Mouse (Mus musculus): ENCODE measurements at regions not wholly inside any gene's neighbourhood (a gene's known extent, or its start where the extent isn't known, plus 50 kb on each side); places are given as distances from the start of the nearest gene placed in this dataset.

DNA sequence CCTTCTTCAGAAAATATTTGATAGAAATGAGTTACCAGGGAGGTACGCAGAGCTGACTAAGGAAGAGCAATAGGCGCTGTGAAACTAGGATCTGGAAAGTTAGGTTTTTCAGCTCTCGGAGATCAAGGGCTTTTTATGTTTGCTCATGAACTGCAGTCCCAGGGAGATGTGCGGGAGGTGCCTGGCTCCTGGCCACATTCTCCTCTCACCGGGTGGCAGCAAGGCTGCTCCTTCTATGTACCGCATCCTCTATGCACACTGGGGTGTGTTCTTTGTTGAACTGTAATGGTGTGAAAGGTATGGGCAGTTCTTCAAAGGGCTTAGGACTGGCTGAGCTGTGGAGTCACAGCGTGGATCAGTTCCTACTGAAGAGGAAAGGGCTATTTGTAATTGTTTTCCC lies 221.3 kb downstream of the Hhipl2 start:
- H3K27ac ChIP-seq (replicated peaks; ENCODE audit: low read depth, low read length) = no peak overlapping the region
- no peak overlapping the region for H3K4me2 ChIP-seq (ENCODE audit: low read depth, low read length)
- no peak overlapping the region for H3K4me3 ChIP-seq (ENCODE audit: low read depth, low read length)
- H3K9ac ChIP-seq (ENCODE audit: low read depth, low read length) = no peak overlapping the region
- no peaks in the 10 kb centered on the region for H3K27me3 ChIP-seq (replicated peaks; ENCODE audit: control insufficient read depth, insufficient read depth, low read length)
- H3K9me3 ChIP-seq (ENCODE audit: control insufficient read depth, low read length) = no peaks in the 10 kb centered on the region
- ATAC-seq (ENCODE audit: low read depth) (no peak), DNase-seq (ENCODE audit: low spot score) (peak; percentile 51)
- whole genome bisulfite sequencing = 31% methylated on average over 7 of the region's 7 CpGs
- H3K4me1 ChIP-seq (ENCODE audit: control insufficient read depth, insufficient read depth, low read length) = no peaks in the 10 kb centered on the region
- no peaks in the 10 kb centered on the region for H3K36me3 ChIP-seq (ENCODE audit: control insufficient read depth, insufficient read depth, low read length)

DNA sequence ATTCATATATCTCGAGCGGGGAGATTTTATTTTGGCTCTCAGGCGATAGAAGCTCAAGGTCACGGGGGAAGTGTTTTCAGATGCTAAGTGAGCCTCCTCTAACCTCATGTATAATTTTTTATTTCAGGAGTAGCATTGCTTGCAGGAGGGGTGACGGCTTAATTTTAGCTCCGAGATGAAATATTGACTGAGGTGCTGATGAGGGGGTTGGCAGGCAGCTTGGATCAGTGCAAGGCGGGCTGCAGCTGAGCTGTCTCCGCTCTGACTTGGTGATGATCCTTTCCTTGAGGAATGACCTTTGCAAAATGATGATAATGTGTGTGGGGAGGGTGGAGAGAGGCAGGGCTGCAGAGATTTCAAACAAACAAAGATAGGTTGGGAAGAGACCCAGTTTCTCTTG lies 222.6 kb downstream of the Hhipl2 start:
- H3K27ac ChIP-seq (replicated peaks; ENCODE audit: low read depth, low read length) = no peak overlapping the region
- no peak overlapping the region for H3K4me2 ChIP-seq (ENCODE audit: low read depth, low read length)
- ATAC-seq (ENCODE audit: low read depth) (no peak), DNase-seq (ENCODE audit: low spot score) (peak; percentile 6)
- no peak overlapping the region for H3K9ac ChIP-seq (ENCODE audit: low read depth, low read length)
- no peak overlapping the region for H3K4me3 ChIP-seq (ENCODE audit: low read depth, low read length)
- H3K4me1 ChIP-seq (ENCODE audit: control insufficient read depth, insufficient read depth, low read length) = no peaks in the 10 kb centered on the region
- H3K9me3 ChIP-seq (ENCODE audit: control insufficient read depth, low read length) = no peaks in the 10 kb centered on the region
- 67% methylated on average over 8 of the region's 8 CpGs for WGBS
- no peaks in the 10 kb centered on the region for H3K27me3 ChIP-seq (replicated peaks; ENCODE audit: control insufficient read depth, insufficient read depth, low read length)
- H3K36me3 ChIP-seq (ENCODE audit: control insufficient read depth, insufficient read depth, low read length) = no peaks in the 10 kb centered on the region

DNA sequence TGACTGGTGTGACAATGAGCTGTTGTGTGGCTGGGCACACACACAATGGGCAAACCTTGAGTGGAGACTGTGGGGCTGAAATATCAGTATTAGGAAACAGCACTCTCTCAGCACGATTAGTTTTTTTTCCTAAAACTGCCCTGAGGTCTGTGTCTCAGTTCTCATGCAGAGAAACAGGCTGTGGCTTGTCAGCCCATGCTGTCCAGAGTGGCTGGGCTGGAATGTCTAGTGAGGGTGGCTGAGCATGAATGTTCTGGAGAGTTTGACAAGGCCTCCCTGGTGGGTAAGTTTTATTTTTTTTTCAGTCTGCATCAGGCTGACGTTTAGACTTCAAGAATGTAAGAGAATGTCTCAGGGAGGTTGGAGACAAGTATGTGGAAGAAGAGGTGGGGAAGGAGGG lies 226.0 kb downstream of the Hhipl2 start:
- 37% methylated on average over 2 of the region's 2 CpGs for whole genome bisulfite sequencing
- peak; percentile 49 for DNase-seq (ENCODE audit: low spot score)
- ATAC-seq (ENCODE audit: low read depth) = no peak

DNA sequence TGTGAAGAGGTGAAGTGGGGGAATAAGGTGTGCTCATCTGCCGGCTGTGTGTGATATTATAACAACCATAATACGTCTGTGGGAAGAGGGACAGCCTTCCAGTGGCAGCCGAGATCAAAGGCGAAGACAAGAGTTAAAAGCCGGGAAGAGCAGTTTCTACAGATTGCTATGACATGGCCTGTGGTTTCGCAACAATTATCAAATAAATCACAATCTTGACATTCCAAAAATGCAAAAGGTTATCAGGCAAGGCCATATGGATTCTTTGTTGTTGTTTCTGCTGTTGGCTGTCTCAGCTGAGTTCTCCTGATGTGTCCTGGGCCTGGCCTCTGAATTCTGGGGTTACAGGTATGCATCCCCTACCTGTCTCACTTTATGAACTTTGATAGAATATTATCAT lies 235.9 kb downstream of the Hhipl2 start:
- 67% methylated on average over 6 of the region's 6 CpGs for WGBS
- Histone ChIP-seq H3K27ac (replicated peaks; ENCODE audit: low read depth, low read length) (no peak overlapping the region), H3K4me1 (ENCODE audit: control insufficient read depth, insufficient read depth, low read length) (no peaks in the 10 kb centered on the region), H3K9me3 (ENCODE audit: control insufficient read depth, low read length) (no peaks in the 10 kb centered on the region), H3K4me3 (ENCODE audit: low read depth, low read length) (no peak overlapping the region), H3K36me3 (ENCODE audit: control insufficient read depth, insufficient read depth, low read length) (no peaks in the 10 kb centered on the region), H3K4me2 (ENCODE audit: low read depth, low read length) (no peak overlapping the region), H3K9ac (ENCODE audit: low read depth, low read length) (no peak overlapping the region), H3K27me3 (replicated peaks; ENCODE audit: control insufficient read depth, insufficient read depth, low read length) (no peaks in the 10 kb centered on the region)
- ATAC-seq (ENCODE audit: low read depth) (no peak), DNase-seq (ENCODE audit: low spot score) (no peak)

More for the DNA sequence above, 226.0 kb downstream of the Hhipl2 start:
- Histone ChIP-seq H3K27me3 (replicated peaks; ENCODE audit: control insufficient read depth, insufficient read depth, low read length) (no peaks in the 10 kb centered on the region), H3K9me3 (ENCODE audit: control insufficient read depth, low read length) (no peaks in the 10 kb centered on the region), H3K4me3 (ENCODE audit: low read depth, low read length) (no peak overlapping the region), H3K9ac (ENCODE audit: low read depth, low read length) (no peak overlapping the region), H3K36me3 (ENCODE audit: control insufficient read depth, insufficient read depth, low read length) (no peaks in the 10 kb centered on the region), H3K4me1 (ENCODE audit: control insufficient read depth, insufficient read depth, low read length) (no peaks in the 10 kb centered on the region), H3K27ac (replicated peaks; ENCODE audit: low read depth, low read length) (no peak overlapping the region), H3K4me2 (ENCODE audit: low read depth, low read length) (no peak overlapping the region)

DNA sequence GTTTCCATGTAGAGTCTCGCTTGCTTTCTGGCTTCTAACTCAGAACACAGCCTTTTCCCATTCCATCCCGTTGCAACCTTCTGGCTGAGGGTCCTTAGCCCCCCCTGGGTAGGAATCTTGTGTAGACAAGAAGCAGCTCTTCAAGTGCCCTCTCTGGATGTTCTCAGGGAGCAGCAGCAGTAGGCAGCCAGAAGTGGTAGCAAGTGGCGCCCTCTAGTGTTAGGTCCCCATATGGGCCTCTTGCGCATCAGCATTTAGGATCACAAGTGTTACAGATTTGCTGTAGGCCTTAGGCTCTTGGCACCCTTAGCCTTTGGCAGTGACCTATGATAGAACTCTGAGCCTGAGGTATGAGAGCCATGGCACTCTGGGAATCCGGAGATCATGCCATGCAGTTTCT lies 239.0 kb downstream of the Hhipl2 start:
- H3K4me1 ChIP-seq (ENCODE audit: control insufficient read depth, insufficient read depth, low read length) = no peaks in the 10 kb centered on the region
- H3K27ac ChIP-seq (replicated peaks; ENCODE audit: low read depth, low read length) = no peak overlapping the region
- no peaks in the 10 kb centered on the region for H3K36me3 ChIP-seq (ENCODE audit: control insufficient read depth, insufficient read depth, low read length)
- H3K4me2 ChIP-seq (ENCODE audit: low read depth, low read length) = no peak overlapping the region
- no peak overlapping the region for H3K4me3 ChIP-seq (ENCODE audit: low read depth, low read length)
- WGBS = 50% methylated on average over 5 of the region's 5 CpGs
- ATAC-seq (ENCODE audit: low read depth) = no peak
- DNase-seq (ENCODE audit: low spot score) = peak; percentile 35
- H3K9me3 ChIP-seq (ENCODE audit: control insufficient read depth, low read length) = no peaks in the 10 kb centered on the region
- H3K27me3 ChIP-seq (replicated peaks; ENCODE audit: control insufficient read depth, insufficient read depth, low read length) = no peaks in the 10 kb centered on the region
- H3K9ac ChIP-seq (ENCODE audit: low read depth, low read length) = no peak overlapping the region

DNA sequence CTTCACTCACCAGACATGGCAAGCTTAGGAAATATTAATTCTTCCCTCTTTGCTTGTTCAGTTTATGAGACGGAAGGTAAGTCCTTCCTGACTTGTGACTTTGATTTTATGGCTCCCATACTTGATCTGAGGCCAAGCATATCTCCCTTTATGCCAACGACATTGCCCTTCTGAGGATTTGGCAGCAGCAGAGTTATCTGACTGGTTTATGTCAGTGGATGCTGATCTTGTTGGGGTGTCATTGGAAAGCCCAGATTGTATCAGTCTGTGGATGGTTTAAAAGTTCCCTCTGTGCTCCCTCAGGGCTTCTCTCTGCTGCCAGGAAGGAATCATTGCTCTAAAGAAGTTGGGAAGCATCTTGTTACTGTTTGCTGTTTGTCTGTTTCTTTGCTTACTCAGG lies 242.5 kb downstream of the Hhipl2 start:
- 81% methylated on average over 2 of the region's 2 CpGs for WGBS

DNA sequence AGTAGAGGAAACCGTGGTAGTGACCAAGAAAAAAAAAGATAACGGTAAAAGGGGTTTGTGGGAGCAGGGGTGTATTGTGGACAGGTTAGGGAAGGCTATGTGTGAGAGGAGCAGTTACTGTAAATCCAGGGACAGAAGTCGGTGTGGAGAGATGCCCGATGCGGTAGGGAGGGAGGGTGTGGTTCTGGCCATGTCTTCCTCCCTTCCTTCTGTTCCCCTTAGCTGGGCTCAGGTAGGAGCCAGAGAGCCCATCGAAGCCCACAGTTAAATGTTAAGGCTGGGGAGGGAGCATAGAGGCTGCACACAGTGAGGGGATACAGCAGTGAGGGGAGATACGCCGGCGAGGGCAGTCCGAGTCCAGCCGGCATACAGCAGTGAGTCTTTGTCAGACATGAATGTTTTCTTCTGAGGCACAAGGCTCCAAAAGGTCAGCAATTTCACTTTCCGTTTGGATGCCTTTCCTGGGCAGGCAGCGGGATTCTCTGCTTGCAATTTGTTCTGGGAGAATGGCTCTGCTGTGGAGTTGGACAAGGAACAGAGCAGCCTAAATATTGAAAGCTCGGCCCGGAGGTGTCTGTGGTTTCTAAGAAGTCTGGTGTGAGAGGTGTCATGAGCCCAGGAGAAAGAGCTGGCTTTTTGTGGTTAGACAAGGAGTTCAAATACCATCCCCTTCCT lies 244.5 kb downstream of the Hhipl2 start:
- ATAC-seq (ENCODE audit: low read depth) = no peak
- Histone ChIP-seq H3K4me2 (ENCODE audit: low read depth, low read length) (no peak overlapping the region), H3K9ac (ENCODE audit: low read depth, low read length) (no peak overlapping the region), H3K36me3 (ENCODE audit: control insufficient read depth, insufficient read depth, low read length) (no peaks in the 10 kb centered on the region), H3K27me3 (replicated peaks; ENCODE audit: control insufficient read depth, insufficient read depth, low read length) (no peaks in the 10 kb centered on the region), H3K4me1 (ENCODE audit: control insufficient read depth, insufficient read depth, low read length) (no peaks in the 10 kb centered on the region), H3K9me3 (ENCODE audit: control insufficient read depth, low read length) (peaks cover 9% of the 10 kb centered on the region), H3K27ac (replicated peaks; ENCODE audit: low read depth, low read length) (no peak overlapping the region), H3K4me3 (ENCODE audit: low read depth, low read length) (no peak overlapping the region)
- DNase-seq (ENCODE audit: low spot score) = no peak
- WGBS = 69% methylated on average over 15 of the region's 15 CpGs

More for the DNA sequence above, 242.5 kb downstream of the Hhipl2 start:
- Histone ChIP-seq H3K36me3 (ENCODE audit: control insufficient read depth, insufficient read depth, low read length) (no peaks in the 10 kb centered on the region), H3K4me1 (ENCODE audit: control insufficient read depth, insufficient read depth, low read length) (no peaks in the 10 kb centered on the region), H3K27me3 (replicated peaks; ENCODE audit: control insufficient read depth, insufficient read depth, low read length) (no peaks in the 10 kb centered on the region), H3K9me3 (ENCODE audit: control insufficient read depth, low read length) (no peaks in the 10 kb centered on the region), H3K4me3 (ENCODE audit: low read depth, low read length) (no peak overlapping the region), H3K4me2 (ENCODE audit: low read depth, low read length) (no peak overlapping the region), H3K27ac (replicated peaks; ENCODE audit: low read depth, low read length) (no peak overlapping the region), H3K9ac (ENCODE audit: low read depth, low read length) (no peak overlapping the region)
- ATAC-seq (ENCODE audit: low read depth) (no peak), DNase-seq (ENCODE audit: low spot score) (no peak)

DNA sequence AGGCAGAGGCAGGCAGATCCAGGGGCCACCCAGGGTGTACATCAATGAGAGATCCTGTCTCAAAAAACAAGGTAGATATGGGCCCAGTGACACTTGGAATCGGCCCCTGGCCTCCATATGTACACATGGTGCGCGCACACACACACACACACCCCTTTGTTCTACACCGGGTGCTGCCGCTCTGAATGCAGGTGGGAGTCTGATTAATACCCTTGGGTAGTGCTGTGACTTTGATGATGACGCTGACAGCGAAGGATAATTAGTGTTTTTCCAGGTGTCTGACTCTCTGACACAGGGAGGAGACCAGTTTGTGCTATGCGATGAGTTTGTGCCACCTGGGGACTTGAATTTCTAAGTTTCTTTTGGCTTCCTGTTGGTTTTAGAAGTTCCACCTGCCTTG lies 251.3 kb downstream of the Hhipl2 start:
- Histone ChIP-seq H3K27me3 (replicated peaks; ENCODE audit: control insufficient read depth, insufficient read depth, low read length) (no peaks in the 10 kb centered on the region), H3K4me1 (ENCODE audit: control insufficient read depth, insufficient read depth, low read length) (peaks cover 9% of the 10 kb centered on the region), H3K36me3 (ENCODE audit: control insufficient read depth, insufficient read depth, low read length) (no peaks in the 10 kb centered on the region), H3K9ac (ENCODE audit: low read depth, low read length) (no peak overlapping the region), H3K9me3 (ENCODE audit: control insufficient read depth, low read length) (peaks cover 9% of the 10 kb centered on the region), H3K27ac (replicated peaks; ENCODE audit: low read depth, low read length) (no peak overlapping the region), H3K4me3 (ENCODE audit: low read depth, low read length) (no peak overlapping the region), H3K4me2 (ENCODE audit: low read depth, low read length) (no peak overlapping the region)
- ATAC-seq (ENCODE audit: low read depth) (peak; percentile 77), DNase-seq (ENCODE audit: low spot score) (no peak)
- 53% methylated on average over 8 of the region's 8 CpGs for WGBS

DNA sequence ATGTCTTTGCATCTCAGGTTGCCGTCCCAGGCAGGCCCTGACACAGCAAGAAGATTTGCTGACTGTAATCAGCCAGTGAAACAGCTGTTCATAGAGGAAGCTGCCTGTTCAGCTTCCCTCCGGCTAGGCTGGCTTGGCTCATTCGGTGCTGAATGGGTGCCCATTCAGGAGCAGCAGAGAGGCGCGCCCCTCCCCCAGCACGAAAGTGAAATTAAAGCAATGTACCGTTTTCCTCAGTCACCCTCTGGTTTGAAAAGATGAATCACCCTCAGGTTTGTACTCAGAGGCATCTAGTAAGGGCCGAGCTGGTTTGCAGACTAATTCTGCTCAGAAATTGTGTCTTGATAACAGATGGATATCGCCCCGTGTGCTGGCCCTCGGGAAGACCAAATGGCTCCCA lies 251.7 kb downstream of the Hhipl2 start:
- ATAC-seq (ENCODE audit: low read depth) = peak; percentile 92
- WGBS = 44% methylated on average over 11 of the region's 11 CpGs
- no peaks in the 10 kb centered on the region for H3K27me3 ChIP-seq (replicated peaks; ENCODE audit: control insufficient read depth, insufficient read depth, low read length)
- no peaks in the 10 kb centered on the region for H3K36me3 ChIP-seq (ENCODE audit: control insufficient read depth, insufficient read depth, low read length)
- no peak overlapping the region for H3K9ac ChIP-seq (ENCODE audit: low read depth, low read length)
- peaks cover 9% of the 10 kb centered on the region for H3K4me1 ChIP-seq (ENCODE audit: control insufficient read depth, insufficient read depth, low read length)
- DNase-seq (ENCODE audit: low spot score) = peak; percentile 89
- peak overlapping the region; percentile 5; the same call in 1 of the 2 replicates for H3K4me2 ChIP-seq (ENCODE audit: low read depth, low read length)
- no peak overlapping the region for H3K4me3 ChIP-seq (ENCODE audit: low read depth, low read length)
- peaks cover 9% of the 10 kb centered on the region for H3K9me3 ChIP-seq (ENCODE audit: control insufficient read depth, low read length)
- no peak overlapping the region for H3K27ac ChIP-seq (replicated peaks; ENCODE audit: low read depth, low read length)
